Mouse (Mus musculus) kidney, postnatal 4 days (tissue): ENCODE data around the gene Hoxb6.

Experiments
- DNase-seq, 2 experiments: peaks; one replicate each; pipeline ENCODE4 v3.0.0; 2021; ENCODE audit warnings: mixed read lengths in 2 of 2

The Hoxb6 gene

GRCm38 (mm10) chr11:96301064-96301431 lies 8.8 kb downstream of the Hoxb6 start:
- DNase-seq = no peak

GRCm38 (mm10) chr11:96301837-96302236 lies 9.6 kb downstream of the Hoxb6 start:
- peak; percentile 71 to 81 for DNase-seq

- DNase-seq = peak in 1 of 2 experiments; percentile 59
These were observed 10.3 kb downstream of the Hoxb6 start for GRCm38 (mm10) chr11:96302381-96303150.

- peak; percentile 92 to 95 for DNase-seq
These were observed 11.1 kb downstream of the Hoxb6 start, which contains the start of gene Hoxb5 for GRCm38 (mm10) chr11:96303151-96304099. Hoxb5 (plus strand) TSS chr11:96303336.

- DNase-seq = peak in 1 of 2 experiments; percentile 66
These were observed 12.3 kb downstream of the Hoxb6 start for GRCm38 (mm10) chr11:96304381-96305195.

GRCm38 (mm10) chr11:96305505-96306182 lies 13.4 kb downstream of the Hoxb6 start:
- DNase-seq = peak in 1 of 2 experiments; percentile 56

- DNase-seq = peak; percentile 63 to 79
These were observed 14.1 kb downstream of the Hoxb6 start for GRCm38 (mm10) chr11:96306183-96306907.

GRCm38 (mm10) chr11:96306908-96307269 lies 14.6 kb downstream of the Hoxb6 start:
- peak; percentile 64 to 78 for DNase-seq

GRCm38 (mm10) chr11:96308763-96309162 lies 16.5 kb downstream of the Hoxb6 start:
- DNase-seq = no peak

- DNase-seq = peak; percentile 72 to 79
These were observed 17.0 kb downstream of the Hoxb6 start for GRCm38 (mm10) chr11:96309288-96309687.

GRCm38 (mm10) chr11:96310183-96310938 lies 18.1 kb downstream of the Hoxb6 start:
- DNase-seq = peak in 1 of 2 experiments; percentile 67

GRCm38 (mm10) chr11:96311097-96311496 lies 18.8 kb downstream of the Hoxb6 start:
- peak in 1 of 2 experiments; percentile 62 for DNase-seq

- peak; percentile 83 to 90 for DNase-seq
These were observed 19.5 kb downstream of the Hoxb6 start for GRCm38 (mm10) chr11:96311520-96312417.

- DNase-seq = no peak
These were observed 20.9 kb downstream of the Hoxb6 start for GRCm38 (mm10) chr11:96313134-96313533.

GRCm38 (mm10) chr11:96313806-96314428 lies 21.6 kb downstream of the Hoxb6 start:
- DNase-seq = peak in 1 of 2 experiments; percentile 51

- peak; percentile 73 to 82 for DNase-seq
These were observed 22.5 kb downstream of the Hoxb6 start for GRCm38 (mm10) chr11:96314671-96315343.

GRCm38 (mm10) chr11:96315344-96315681 lies 23.0 kb downstream of the Hoxb6 start:
- peak in 1 of 2 experiments; percentile 64 for DNase-seq
